Mouse (Mus musculus) liver, embryonic 16.5 days (tissue): ENCODE measurements at regions not wholly inside any gene's neighbourhood (a gene's known extent, or its start where the extent isn't known, plus 50 kb on each side); places are given as distances from the start of the nearest gene placed in this dataset.

ENCODE experiments used
- ATAC-seq: fragments of 200-750 bp; cut with Nextera tagmentation; 2 replicates; pipeline ENCODE4 v1.8.0; 2017; ENCODE audit warnings: low read depth, mild to moderate bottlenecking, moderate number of reproducible peaks, moderate library complexity
- H3K27ac ChIP-seq: fragments of 300-500 bp; sonication (generic); 2 replicates; pipeline ENCODE4 v1.5.1; 2014; ENCODE audit warnings: mild to moderate bottlenecking, low read length
- H3K27me3 ChIP-seq: fragments of 300-500 bp; sonication (generic); 2 replicates; pipeline ENCODE4 v1.6.1; 2014; ENCODE audit warnings: low read depth, low read length, mixed read lengths; ENCODE audit not compliant: control insufficient read depth, insufficient read depth
- H3K36me3 ChIP-seq: fragments of 300-500 bp; sonication (generic); 2 replicates; pipeline ENCODE4 v1.6.1; 2014; ENCODE audit warnings: mild to moderate bottlenecking; ENCODE audit not compliant: control insufficient read depth, insufficient read depth
- H3K4me1 ChIP-seq: fragments of 300-500 bp; sonication (generic); 2 replicates; pipeline ENCODE4 v1.6.1; 2014; ENCODE audit warnings: low read depth, low read length, mixed read lengths; ENCODE audit not compliant: control insufficient read depth
- H3K4me2 ChIP-seq: fragments of 300-500 bp; sonication (generic); 2 replicates; pipeline ENCODE4 v1.6.1; 2014; ENCODE audit warnings: low read depth, low read length, mixed read lengths
- H3K4me3 ChIP-seq: fragments of 300-500 bp; sonication (generic); 2 replicates; pipeline ENCODE4 v1.5.1; 2014; ENCODE audit warnings: low read depth, mild to moderate bottlenecking, low read length
- H3K9ac ChIP-seq: fragments of 300-500 bp; sonication (generic); 2 replicates; pipeline ENCODE4 v1.6.1; 2014; ENCODE audit warnings: low read depth, low read length
- H3K9me3 ChIP-seq: fragments of 300-500 bp; sonication (generic); replicated peaks from 2 replicates; pipeline ENCODE4 v1.6.1; 2016; ENCODE audit warnings: low read length; ENCODE audit not compliant: control insufficient read depth
- WGBS: fragments of 180-500 bp; shearing (Covaris S2); extraction: QIAGEN DNeasy Blood & Tissue Kit; methylation state at CpG from one replicate; pipeline ENCODE4 v1.1.7; 2014; ENCODE audit not compliant: insufficient replicate concordance; 5-methylcytosine and 5-hydroxymethylcytosine counted together

- no peaks in the 10 kb centered on the region for H3K27me3 ChIP-seq
- H3K9ac ChIP-seq: no peak overlapping the region
- ATAC-seq: no peak
- 78% methylated on average over 2 of the region's 2 CpGs for WGBS
- H3K4me1 ChIP-seq: no peaks in the 10 kb centered on the region
- no peak overlapping the region for H3K4me3 ChIP-seq
- no peaks in the 10 kb centered on the region for H3K36me3 ChIP-seq
- no peaks in the 10 kb centered on the region for H3K9me3 ChIP-seq
- H3K4me2 ChIP-seq: no peak overlapping the region
- no peak overlapping the region for H3K27ac ChIP-seq
Measured at GRCm38 (mm10) chr9:72204357-72204905, 70.2 kb upstream of the Zfp280d start.

GRCm38 (mm10) chr9:72205815-72206214 lies 68.8 kb upstream of the Zfp280d start:
- no peak overlapping the region for H3K27ac ChIP-seq
- no peak for ATAC-seq
- H3K36me3 ChIP-seq: no peaks in the 10 kb centered on the region
- H3K9ac ChIP-seq: no peak overlapping the region
- 76% methylated on average over 7 of the region's 7 CpGs for WGBS
- H3K4me3 ChIP-seq: no peak overlapping the region
- no peaks in the 10 kb centered on the region for H3K27me3 ChIP-seq
- no peak overlapping the region for H3K4me2 ChIP-seq
- no peaks in the 10 kb centered on the region for H3K9me3 ChIP-seq
- no peaks in the 10 kb centered on the region for H3K4me1 ChIP-seq

- H3K9me3 ChIP-seq: no peaks in the 10 kb centered on the region
- no peak for ATAC-seq
- H3K9ac ChIP-seq: no peak overlapping the region
- H3K4me2 ChIP-seq: no peak overlapping the region
- H3K4me1 ChIP-seq: no peaks in the 10 kb centered on the region
- no peak overlapping the region for H3K4me3 ChIP-seq
- H3K27me3 ChIP-seq: no peaks in the 10 kb centered on the region
- H3K36me3 ChIP-seq: no peaks in the 10 kb centered on the region
- WGBS: 48% methylated on average over 2 of the region's 2 CpGs
- H3K27ac ChIP-seq: no peak overlapping the region
Measured at GRCm38 (mm10) chr9:72206911-72207310, 67.7 kb upstream of the Zfp280d start.

- H3K4me2 ChIP-seq: no peak overlapping the region
- WGBS: 58% methylated on average over 7 of the region's 7 CpGs
- no peak overlapping the region for H3K4me3 ChIP-seq
- H3K36me3 ChIP-seq: no peaks in the 10 kb centered on the region
- H3K9ac ChIP-seq: no peak overlapping the region
- no peaks in the 10 kb centered on the region for H3K9me3 ChIP-seq
- H3K27me3 ChIP-seq: no peaks in the 10 kb centered on the region
- ATAC-seq: no peak
- no peaks in the 10 kb centered on the region for H3K4me1 ChIP-seq
- H3K27ac ChIP-seq: no peak overlapping the region
Measured at GRCm38 (mm10) chr9:72208296-72208695, 66.4 kb upstream of the Zfp280d start.

GRCm38 (mm10) chr9:72217296-72218028 lies 57.2 kb upstream of the Zfp280d start:
- H3K4me1 ChIP-seq: no peaks in the 10 kb centered on the region
- no peaks in the 10 kb centered on the region for H3K36me3 ChIP-seq
- 53% methylated on average over 11 of the region's 11 CpGs for WGBS
- no peak overlapping the region for H3K4me3 ChIP-seq
- no peaks in the 10 kb centered on the region for H3K27me3 ChIP-seq
- H3K4me2 ChIP-seq: no peak overlapping the region
- no peak for ATAC-seq
- no peaks in the 10 kb centered on the region for H3K9me3 ChIP-seq
- no peak overlapping the region for H3K27ac ChIP-seq
- H3K9ac ChIP-seq: no peak overlapping the region

GRCm38 (mm10) chr9:72218736-72219135 lies 55.9 kb upstream of the Zfp280d start:
- WGBS: 61% methylated on average over 7 of the region's 7 CpGs
- Histone ChIP-seq H3K36me3 (no peaks in the 10 kb centered on the region), H3K4me1 (no peaks in the 10 kb centered on the region), H3K4me3 (no peak overlapping the region), H3K27me3 (no peaks in the 10 kb centered on the region), H3K9ac (no peak overlapping the region), H3K9me3 (no peaks in the 10 kb centered on the region), H3K4me2 (no peak overlapping the region), H3K27ac (no peak overlapping the region)
- ATAC-seq: no peak

- WGBS: 82% methylated on average over 12 of the region's 12 CpGs
- H3K36me3 ChIP-seq: no peaks in the 10 kb centered on the region
- no peak for ATAC-seq
- no peak overlapping the region for H3K4me2 ChIP-seq
- H3K27ac ChIP-seq: no peak overlapping the region
- H3K4me1 ChIP-seq: no peaks in the 10 kb centered on the region
- no peak overlapping the region for H3K9ac ChIP-seq
- no peak overlapping the region for H3K4me3 ChIP-seq
- no peaks in the 10 kb centered on the region for H3K9me3 ChIP-seq
- no peaks in the 10 kb centered on the region for H3K27me3 ChIP-seq
Measured at GRCm38 (mm10) chr9:72219892-72220291, 54.8 kb upstream of the Zfp280d start.

- Histone ChIP-seq H3K9ac (no peak overlapping the region), H3K27ac (no peak overlapping the region), H3K27me3 (no peaks in the 10 kb centered on the region), H3K36me3 (no peaks in the 10 kb centered on the region), H3K4me2 (no peak overlapping the region), H3K9me3 (no peaks in the 10 kb centered on the region), H3K4me1 (no peaks in the 10 kb centered on the region), H3K4me3 (no peak overlapping the region)
- ATAC-seq: no peak
- 69% methylated on average over 5 of the region's 5 CpGs for WGBS
Measured at GRCm38 (mm10) chr9:72221333-72221732, 53.3 kb upstream of the Zfp280d start.
